Mouse (Mus musculus) liver, embryonic 12.5 days (tissue): Measurements from ENCODE around the gene Rp9. TPM values are rescaled to one million over a fixed set of nuclear protein-coding genes. Genes with fewer than 3 reads are reported as not detected.
"Not testable (repeated sequence)": the region's sequence is repeated elsewhere in the genome, so short reads cannot be mapped to it uniquely, and the experiment has no call there.

Experiments
- ATAC-seq: fragments of 200-750 bp; cut with Nextera tagmentation; 2 replicates; pipeline ENCODE4 v1.8.0; 2017; ENCODE audit warnings: moderate number of reproducible peaks, mild to moderate bottlenecking, moderate library complexity
- H3K27ac ChIP-seq: fragments of 300-500 bp; sonication (generic); 2 replicates; pipeline ENCODE4 v1.5.1; 2016; ENCODE audit warnings: mild to moderate bottlenecking
- H3K27me3 ChIP-seq: fragments of 300-500 bp; sonication (generic); replicated peaks from 2 replicates; pipeline ENCODE4 v1.6.1; 2016; ENCODE audit warnings: mild to moderate bottlenecking, moderate library complexity
- H3K36me3 ChIP-seq: fragments of 300-500 bp; sonication (generic); 2 replicates; pipeline ENCODE4 v1.6.1; 2016; ENCODE audit warnings: mild to moderate bottlenecking, moderate library complexity
- H3K4me1 ChIP-seq: fragments of 300-500 bp; sonication (generic); 2 replicates; pipeline ENCODE4 v1.6.1; 2016
- H3K4me2 ChIP-seq: fragments of 300-500 bp; sonication (generic); 2 replicates; pipeline ENCODE4 v1.6.1; 2016; ENCODE audit warnings: mild to moderate bottlenecking, moderate library complexity
- H3K4me3 ChIP-seq: fragments of 300-500 bp; sonication (generic); 2 replicates; pipeline ENCODE4 v1.5.1; 2016; ENCODE audit warnings: mild to moderate bottlenecking, moderate library complexity
- H3K9ac ChIP-seq: fragments of 300-500 bp; sonication (generic); 2 replicates; pipeline ENCODE4 v1.6.1; 2016; ENCODE audit warnings: mild to moderate bottlenecking, moderate library complexity
- H3K9me3 ChIP-seq: fragments of 300-500 bp; sonication (generic); replicated peaks from 2 replicates; pipeline ENCODE4 v1.6.1; 2016; ENCODE audit warnings: mild to moderate bottlenecking, moderate library complexity
- WGBS: fragments of 180-500 bp; shearing (Covaris S2); methylation state at CpG from one replicate; pipeline ENCODE4 v1.1.7; 2016; ENCODE audit not compliant: insufficient replicate concordance; 5-methylcytosine and 5-hydroxymethylcytosine counted together
- polyA plus RNA-seq: library from polyadenylated mRNA; unstranded; fragments of >200 nt; fragmentation: Nextera tagmentation; extraction: Ambion mirVana; gene quantifications from 2 replicates; pipeline ENCODE4 v1.2.1, GENCODE M21; 2016

Rp9 gene
- polyA plus RNA-seq, 1 experiment from 2014 or later, result 55.7 TPM

- Histone ChIP-seq H3K9me3 (no peaks in the 10 kb centered on the region), H3K27me3 (no peaks in the 10 kb centered on the region), H3K4me2 (no peak overlapping the region), H3K27ac (no peak overlapping the region), H3K9ac (no peak overlapping the region), H3K4me1 (peaks cover 30% of the 10 kb centered on the region), H3K4me3 (no peak overlapping the region), H3K36me3 (peaks cover 94% of the 10 kb centered on the region)
- ATAC-seq, result no peak
These were observed 14.5 kb downstream of the Rp9 start for GRCm38 (mm10) chr9:22455041-22455440.

GRCm38 (mm10) chr9:22453990-22454389, 15.6 kb downstream of the Rp9 start, which contains the start of gene Gm17545:
TSS of gene Gm17545 (plus strand) at chr9:22454290.
- Histone ChIP-seq H3K27ac (peak within 1 kb of the TSS; percentile 74), H3K4me2 (peak within 1 kb of the TSS; percentile 43), H3K36me3 (peaks cover 100% of the 10 kb centered on the region), H3K4me1 (peaks cover 30% of the 10 kb centered on the region), H3K9ac (peak within 1 kb of the TSS; percentile 14)
- not testable (repeated sequence) for H3K9me3 ChIP-seq, ATAC-seq, H3K27me3 ChIP-seq, H3K4me3 ChIP-seq
- 81% methylated on average over 8 of the region's 8 CpGs for WGBS

DNA sequence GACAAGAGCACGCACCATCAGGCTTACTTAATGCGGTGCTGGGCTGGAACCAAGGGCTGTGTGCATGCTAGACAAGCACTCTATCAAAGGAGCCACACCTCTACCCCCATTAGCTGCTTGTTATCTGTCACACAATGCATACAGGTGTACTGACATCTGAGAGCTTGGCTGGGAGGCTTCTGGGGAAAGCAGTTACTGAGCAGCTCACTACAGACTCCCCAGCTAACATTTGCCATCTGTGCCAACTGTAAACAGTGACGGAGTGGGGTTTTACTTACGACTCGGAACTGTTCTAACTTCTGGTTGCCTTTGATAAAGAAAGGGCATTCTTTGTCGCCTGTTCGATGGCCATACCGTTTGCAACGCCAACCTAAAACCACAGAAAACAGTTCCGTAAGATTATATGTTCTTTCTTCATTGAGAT, 16.0 kb downstream of the Rp9 start:
- H3K4me3 ChIP-seq, result no peak overlapping the region
- H3K27me3 ChIP-seq, result no peaks in the 10 kb centered on the region
- H3K36me3 ChIP-seq, result peaks cover 100% of the 10 kb centered on the region
- peak; percentile 96 for ATAC-seq
- H3K9me3 ChIP-seq, result no peaks in the 10 kb centered on the region
- peak overlapping the region; percentile 43 for H3K4me2 ChIP-seq
- peak overlapping the region; percentile 74 for H3K27ac ChIP-seq
- H3K9ac ChIP-seq, result no peak overlapping the region
- WGBS, result 30% methylated on average over 10 of the region's 10 CpGs
- H3K4me1 ChIP-seq, result peaks cover 30% of the 10 kb centered on the region

DNA sequence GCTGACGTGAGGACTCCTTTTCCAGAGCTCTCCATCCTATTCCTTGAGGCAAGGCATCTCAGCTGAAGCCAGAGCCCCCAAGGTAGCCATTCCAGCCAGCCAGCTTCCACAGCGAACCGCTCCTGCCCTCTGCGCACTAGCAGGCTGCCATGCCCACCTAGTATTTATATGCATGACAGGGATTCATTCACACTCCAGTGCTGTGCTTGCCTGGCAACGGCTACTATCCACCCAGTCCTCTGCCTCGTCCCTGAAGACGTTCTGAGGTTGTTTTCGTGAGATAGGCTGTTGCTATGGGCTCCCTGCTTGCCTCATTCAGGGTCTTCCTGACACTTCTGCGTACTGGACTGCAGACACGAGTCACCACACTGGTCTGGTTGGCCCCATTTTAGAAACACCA, 16.8 kb downstream of the Rp9 start:
- no peaks in the 10 kb centered on the region for H3K27me3 ChIP-seq
- no peak overlapping the region for H3K9ac ChIP-seq
- WGBS, result 70% methylated on average over 10 of the region's 10 CpGs
- H3K4me3 ChIP-seq, result no peak overlapping the region
- H3K27ac ChIP-seq, result peak overlapping the region; percentile 74
- H3K9me3 ChIP-seq, result no peaks in the 10 kb centered on the region
- peaks cover 30% of the 10 kb centered on the region for H3K4me1 ChIP-seq
- H3K4me2 ChIP-seq, result peak overlapping the region; percentile 43; the same call in 1 of the 2 replicates
- ATAC-seq, result no peak
- peaks cover 100% of the 10 kb centered on the region for H3K36me3 ChIP-seq

- Histone ChIP-seq H3K27ac (no peak overlapping the region), H3K4me1 (peaks cover 24% of the 10 kb centered on the region), H3K9me3 (no peaks in the 10 kb centered on the region), H3K9ac (no peak overlapping the region), H3K27me3 (no peaks in the 10 kb centered on the region), H3K4me2 (no peak overlapping the region), H3K4me3 (no peak overlapping the region), H3K36me3 (peaks cover 85% of the 10 kb centered on the region)
- WGBS, result 85% methylated on average over 6 of the region's 6 CpGs
- no peak for ATAC-seq
These were observed 20.3 kb downstream of the Rp9 start for GRCm38 (mm10) chr9:22449209-22449608.

DNA sequence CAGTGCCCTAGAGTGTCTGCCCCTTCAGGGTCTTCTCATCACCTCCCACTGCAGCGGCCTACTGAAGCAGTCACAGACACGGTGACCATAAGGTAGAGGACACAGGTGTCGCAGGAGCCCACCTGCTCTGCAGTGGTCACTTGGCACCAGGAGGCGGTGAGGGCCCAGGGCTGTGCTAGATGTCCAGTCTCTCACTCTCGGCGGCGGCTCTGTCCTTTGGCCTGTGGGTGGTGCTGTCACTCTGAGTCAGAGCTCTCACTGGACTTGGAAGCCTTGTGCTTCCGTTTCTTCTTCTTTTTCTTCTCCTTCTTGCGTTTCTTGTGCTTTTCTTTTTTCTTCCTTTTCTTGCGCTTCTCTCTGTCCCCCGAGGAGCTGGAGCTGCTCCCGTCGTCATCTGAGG, 21.1 kb downstream of the Rp9 start:
- no peak overlapping the region for H3K4me3 ChIP-seq
- no peak overlapping the region for H3K9ac ChIP-seq
- no peaks in the 10 kb centered on the region for H3K9me3 ChIP-seq
- H3K27ac ChIP-seq, result no peak overlapping the region
- peaks cover 16% of the 10 kb centered on the region for H3K4me1 ChIP-seq
- H3K4me2 ChIP-seq, result no peak overlapping the region
- no peaks in the 10 kb centered on the region for H3K27me3 ChIP-seq
- H3K36me3 ChIP-seq, result peaks cover 77% of the 10 kb centered on the region
- 87% methylated on average over 13 of the region's 13 CpGs for WGBS
- no peak for ATAC-seq

GRCm38 (mm10) chr9:22447213-22447612, 22.3 kb downstream of the Rp9 start:
- Histone ChIP-seq H3K9me3 (no peaks in the 10 kb centered on the region), H3K27me3 (no peaks in the 10 kb centered on the region), H3K4me3 (no peak overlapping the region), H3K4me2 (no peak overlapping the region), H3K27ac (no peak overlapping the region), H3K9ac (no peak overlapping the region), H3K36me3 (peaks cover 65% of the 10 kb centered on the region), H3K4me1 (0 out of 2 replicates have a peak, but pooled peaks cover 4% of the 10 kb centered on the region)
- 76% methylated on average over 5 of the region's 5 CpGs for WGBS
- ATAC-seq, result peak; percentile 51

DNA sequence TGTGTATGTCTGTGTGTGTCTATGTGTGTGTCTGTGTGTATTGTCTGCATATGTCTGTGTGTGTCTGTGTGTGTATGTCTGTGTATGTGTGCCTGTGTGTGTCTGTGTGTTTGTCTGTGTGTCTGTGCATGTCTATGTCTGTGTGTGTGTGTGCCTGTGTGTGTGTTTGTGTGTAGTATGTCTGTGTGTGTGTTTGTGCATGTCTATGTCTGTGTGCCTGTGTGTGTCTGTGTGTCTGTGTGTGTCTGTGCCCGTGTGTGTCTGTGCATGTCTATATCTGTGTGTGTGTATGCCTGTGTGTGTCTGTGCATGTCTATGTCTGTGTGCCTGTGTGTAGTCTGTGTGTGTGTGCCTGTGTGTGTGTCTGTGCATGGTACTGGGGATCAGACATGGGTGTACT, 24.4 kb downstream of the Rp9 start:
- no peaks in the 10 kb centered on the region for H3K4me1 ChIP-seq
- no peaks in the 10 kb centered on the region for H3K27me3 ChIP-seq
- no peak overlapping the region for H3K4me2 ChIP-seq
- H3K9ac ChIP-seq, result no peak overlapping the region
- WGBS, result 67% methylated on average over 1 of the region's 1 CpGs
- no peak for ATAC-seq
- H3K9me3 ChIP-seq, result no peaks in the 10 kb centered on the region
- H3K36me3 ChIP-seq, result peaks cover 44% of the 10 kb centered on the region
- no peak overlapping the region for H3K27ac ChIP-seq
- H3K4me3 ChIP-seq, result no peak overlapping the region

DNA sequence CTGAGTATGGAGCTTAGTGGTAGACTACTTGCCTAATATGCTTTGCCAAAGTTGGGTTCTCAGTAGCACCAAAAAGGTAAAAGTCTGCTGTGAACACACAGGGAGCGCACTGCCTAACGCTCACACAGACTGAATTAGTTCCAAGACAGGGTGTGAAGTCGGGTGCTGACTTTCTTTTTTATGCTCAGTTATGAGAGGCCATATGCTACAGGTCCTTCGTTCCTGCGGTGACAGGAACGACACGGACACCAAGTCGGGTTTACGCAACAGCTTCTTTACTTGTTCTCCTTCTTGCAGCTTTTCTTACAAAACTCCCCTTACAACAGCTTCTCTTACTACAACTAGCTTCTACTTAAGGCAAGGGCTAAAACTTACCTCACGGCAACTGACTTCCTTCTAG, 26.4 kb downstream of the Rp9 start:
- H3K4me2 ChIP-seq, result no peak overlapping the region
- no peak overlapping the region for H3K4me3 ChIP-seq
- no peak overlapping the region for H3K9ac ChIP-seq
- H3K27ac ChIP-seq, result no peak overlapping the region
- ATAC-seq, result no peak
- H3K4me1 ChIP-seq, result no peaks in the 10 kb centered on the region
- H3K9me3 ChIP-seq, result no peaks in the 10 kb centered on the region
- 78% methylated on average over 10 of the region's 10 CpGs for WGBS
- H3K27me3 ChIP-seq, result no peaks in the 10 kb centered on the region
- H3K36me3 ChIP-seq, result peaks cover 24% of the 10 kb centered on the region

- ATAC-seq, result no peak
- no peak overlapping the region for H3K4me2 ChIP-seq
- H3K9me3 ChIP-seq, result no peaks in the 10 kb centered on the region
- H3K27ac ChIP-seq, result no peak overlapping the region
- H3K27me3 ChIP-seq, result no peaks in the 10 kb centered on the region
- 38% methylated on average over 1 of the region's 1 CpGs for WGBS
- no peak overlapping the region for H3K9ac ChIP-seq
- no peaks in the 10 kb centered on the region for H3K4me1 ChIP-seq
- no peak overlapping the region for H3K4me3 ChIP-seq
- H3K36me3 ChIP-seq, result no peaks in the 10 kb centered on the region
These were observed 30.7 kb downstream of the Rp9 start for GRCm38 (mm10) chr9:22438826-22439225.

- Histone ChIP-seq H3K4me3 (no peak overlapping the region), H3K27ac (no peak overlapping the region), H3K4me2 (no peak overlapping the region), H3K4me1 (peaks cover 16% of the 10 kb centered on the region), H3K9me3 (no peaks in the 10 kb centered on the region), H3K36me3 (no peaks in the 10 kb centered on the region), H3K9ac (no peak overlapping the region), H3K27me3 (no peaks in the 10 kb centered on the region)
- ATAC-seq, result no peak
- WGBS, result 68% methylated on average over 2 of the region's 2 CpGs
These were observed 35.4 kb downstream of the Rp9 start for GRCm38 (mm10) chr9:22434101-22434500.

GRCm38 (mm10) chr9:22433221-22433620, 36.3 kb downstream of the Rp9 start:
- 71% methylated on average over 2 of the region's 2 CpGs for WGBS
- Histone ChIP-seq H3K4me1 (peaks cover 25% of the 10 kb centered on the region), H3K27me3 (no peaks in the 10 kb centered on the region), H3K9ac (no peak overlapping the region), H3K36me3 (no peaks in the 10 kb centered on the region), H3K9me3 (no peaks in the 10 kb centered on the region), H3K4me3 (no peak overlapping the region), H3K4me2 (no peak overlapping the region), H3K27ac (no peak overlapping the region)
- no peak for ATAC-seq

DNA sequence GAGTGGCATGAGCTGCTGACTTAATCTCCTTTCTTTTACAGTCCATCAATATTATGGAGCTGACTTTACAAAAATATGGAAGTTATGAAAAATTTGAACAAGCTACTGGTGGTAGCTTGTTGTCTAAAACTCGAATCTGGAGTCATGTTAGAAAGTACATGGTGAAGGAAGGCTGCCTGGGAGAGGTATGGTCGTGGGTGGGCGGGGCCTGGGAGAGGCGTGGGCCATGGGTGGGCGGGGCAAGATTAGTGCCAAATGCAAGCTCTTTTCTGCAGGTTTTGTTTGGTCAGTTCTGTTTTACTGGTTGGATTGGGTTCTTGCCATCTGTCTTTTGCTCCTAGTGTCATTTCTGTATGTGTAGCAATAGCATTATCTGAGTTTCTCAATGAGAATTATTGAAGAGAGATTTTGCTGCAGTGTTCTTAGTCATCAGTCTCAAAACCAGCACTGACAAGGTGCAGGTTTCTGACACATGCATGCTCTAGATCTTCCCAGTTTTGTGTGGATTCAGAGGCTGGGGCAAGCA, 39.2 kb downstream of the Rp9 start:
- H3K9me3 ChIP-seq, result no peaks in the 10 kb centered on the region
- H3K36me3 ChIP-seq, result no peaks in the 10 kb centered on the region
- H3K4me1 ChIP-seq, result peaks cover 31% of the 10 kb centered on the region
- H3K27me3 ChIP-seq, result no peaks in the 10 kb centered on the region
- ATAC-seq, result no peak
- no peak overlapping the region for H3K4me3 ChIP-seq
- peak overlapping the region; percentile 35 for H3K4me2 ChIP-seq
- 21% methylated on average over 5 of the region's 5 CpGs for WGBS
- H3K27ac ChIP-seq, result no peak overlapping the region
- H3K9ac ChIP-seq, result no peak overlapping the region
